Mouse (Mus musculus) T-helper 17 cell (primary cell): ENCODE measurements at regions not wholly inside any gene's neighbourhood (a gene's known extent, or its start where the extent isn't known, plus 50 kb on each side); places are given as distances from the start of the nearest gene placed in this dataset.
"Not testable (repeated sequence)": the region's sequence is repeated elsewhere in the genome, so short reads cannot be mapped to it uniquely, and the experiment has no call there.

Source experiments
- in situ Hi-C, 2 experiments: fragments of 300-600 bp; cut with MboI, MseI; formaldehyde crosslinking; loops; 1 replicate in 1 of 2; 2 replicates in 1 of 2; pipeline ENCODE4 v1.15.1; 2025; ENCODE audit warnings: high pct_unique_total_duplicates in 2 of 2

GRCm38 (mm10) chr10:26139100-26140093 lies 60.5 kb upstream of the Tmem200a start:
- in situ Hi-C loops = loop anchor here (5.0 to 25.0 kb wide), 3 partner anchors 455 to 877 kb away; no protein-coding TSS in a partner anchor

DNA sequence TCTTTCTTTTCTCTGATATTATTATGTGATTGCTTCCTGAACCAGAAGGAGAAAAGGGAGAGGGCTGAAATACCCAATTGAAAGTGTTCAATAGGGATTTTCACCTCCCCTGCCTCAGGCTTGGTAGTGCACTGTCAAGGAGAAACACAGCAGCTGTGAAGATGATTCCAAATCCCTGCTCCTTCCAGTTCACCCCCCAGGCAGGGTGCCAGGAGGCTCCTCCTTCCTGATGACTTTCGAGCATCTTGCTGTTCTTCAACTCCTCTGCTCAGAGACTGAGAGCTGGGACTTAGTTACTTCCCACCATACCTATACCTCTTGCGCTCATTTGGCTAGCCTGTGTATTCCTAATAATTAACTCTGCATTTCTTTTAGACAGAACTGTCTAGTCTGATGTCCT lies 73.7 kb upstream of the Tmem200a start:
- in situ Hi-C loops = loop anchor here in 1 of 2 experiments (10.0 kb wide), 1 partner anchor 888 kb away; no protein-coding TSS in a partner anchor

- in situ Hi-C loops = loop anchor here in 1 of 2 experiments (10.0 kb wide), 1 partner anchor 894 kb away; no protein-coding TSS in a partner anchor
These were observed 70.7 kb upstream of the Samd3 start for GRCm38 (mm10) chr10:26158786-26159185.

DNA sequence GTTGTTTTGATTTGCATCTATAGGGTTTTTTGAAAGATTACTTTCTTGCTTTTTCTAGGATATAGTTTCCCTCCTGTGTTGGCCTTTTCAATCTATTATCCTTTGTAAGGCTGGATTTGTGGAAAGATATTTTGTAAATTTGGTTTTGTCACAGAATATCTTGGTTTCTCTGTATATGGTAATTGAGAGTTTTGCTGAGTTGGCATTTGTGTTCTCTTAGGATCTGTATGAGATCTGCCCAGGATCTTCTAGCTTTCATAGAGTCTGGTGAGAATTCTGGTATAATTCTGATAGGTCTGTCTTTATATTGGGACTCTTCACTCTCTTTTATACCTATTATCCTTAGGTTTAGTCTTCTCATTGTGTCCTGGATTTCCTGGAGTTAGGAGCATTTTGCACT lies 68.4 kb upstream of the Samd3 start:
- in situ Hi-C loops = not testable (repeated sequence)

DNA sequence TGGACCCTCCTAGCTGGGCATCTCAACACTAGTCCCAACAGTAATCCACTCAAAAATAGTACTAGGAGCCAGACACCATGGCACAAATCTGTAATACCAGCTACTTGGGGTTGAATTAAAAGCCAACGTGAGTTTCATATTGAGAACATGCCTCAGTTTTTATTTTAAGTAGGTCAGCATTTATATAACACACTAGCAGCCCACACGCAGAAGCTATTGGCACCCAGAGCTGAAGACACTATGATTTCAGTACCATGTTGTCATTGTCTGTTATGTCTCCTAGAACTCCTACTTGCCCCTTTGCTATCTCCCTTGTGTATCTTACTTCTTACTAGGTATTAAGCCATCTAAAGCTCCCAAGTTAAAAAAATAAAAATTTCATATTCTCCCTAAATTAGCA lies 65.0 kb upstream of the Samd3 start:
- in situ Hi-C loops = no loop called here

GRCm38 (mm10) chr10:26177591-26177990 lies 51.9 kb upstream of the Samd3 start:
- in situ Hi-C loops = no loop called here

DNA sequence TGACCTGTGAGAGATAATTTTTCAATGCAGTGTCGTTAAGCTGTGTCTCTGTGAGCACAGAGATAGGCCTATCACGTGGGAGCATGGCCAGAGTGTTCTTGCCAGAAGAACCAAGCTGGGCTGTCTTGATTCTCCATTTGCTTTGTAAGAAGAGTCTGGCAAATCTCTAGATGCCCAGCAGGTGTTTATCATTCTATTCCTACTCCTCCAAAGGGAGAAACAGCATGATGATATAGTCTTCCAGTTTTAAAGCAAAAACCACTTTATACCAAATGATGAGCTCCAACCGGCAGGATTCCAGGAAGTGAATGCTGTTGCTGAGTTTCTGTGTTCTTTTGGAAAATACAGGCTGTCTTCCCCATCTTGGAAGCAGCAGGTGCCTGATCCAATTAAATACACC lies 51.2 kb upstream of the Samd3 start:
- in situ Hi-C loops = no loop called here
